Mouse (Mus musculus) thymus, adult 2 months (tissue): ENCODE data around the gene Yars.

ENCODE experiments used
- CTCF ChIP-seq: fragments of 200-500 bp; IDR thresholded peaks from 2 replicates; pipeline ENCODE4 v1.5.1; 2012; ENCODE audit warnings: mild to moderate bottlenecking, control low read depth, low read length, moderate library complexity, borderline replicate concordance; ENCODE audit not compliant: control insufficient read depth, poor library complexity, insufficient read depth; ENCODE audit errors: extremely low read depth
- POLR2A ChIP-seq: fragments of 200-500 bp; IDR thresholded peaks from 2 replicates; pipeline ENCODE4 v1.6.1; 2012; ENCODE audit warnings: mild to moderate bottlenecking, low read length, control low read depth, moderate library complexity; ENCODE audit not compliant: control insufficient read depth, poor library complexity, insufficient read depth; ENCODE audit errors: extremely low read depth

- TF ChIP-seq CTCF (no peak), POLR2A (no peak)
These were observed 44.9 kb downstream of the Yars start for GRCm38 (mm10) chr4:129234488-129234887.
